Mouse (Mus musculus): ENCODE measurements at regions not wholly inside any gene's neighbourhood (a gene's known extent, or its start where the extent isn't known, plus 50 kb on each side); places are given as distances from the start of the nearest gene placed in this dataset.
"Not testable (repeated sequence)": the region's sequence is repeated elsewhere in the genome, so short reads cannot be mapped to it uniquely, and the experiment has no call there.

GRCm38 (mm10) chr4:79670203-79670891 is 1163.6 kb upstream of the Tyrp1 start:
- Histone ChIP-seq H3K36me3 (ENCODE audit: control insufficient read depth, insufficient read depth, low read length) (no peaks in the 10 kb centered on the region), H3K9me3 (ENCODE audit: control insufficient read depth, low read length) (no peaks in the 10 kb centered on the region), H3K27ac (ENCODE audit: low read depth, low read length) (no peak overlapping the region), H3K27me3 (ENCODE audit: control insufficient read depth, insufficient read depth, low read length) (no peaks in the 10 kb centered on the region), H3K9ac (replicated peaks; ENCODE audit: low read depth, low read length) (no peak overlapping the region), H3K4me3 (ENCODE audit: low read depth, low read length) (no peak overlapping the region), H3K4me2 (ENCODE audit: low read depth, low read length) (no peak overlapping the region), H3K4me1 (ENCODE audit: control insufficient read depth, insufficient read depth, low read length) (no peaks in the 10 kb centered on the region)
- WGBS: 84% methylated on average over 3 of the region's 3 CpGs
- no peak for ATAC-seq (ENCODE audit: low read depth)

GRCm38 (mm10) chr4:79694787-79695763 is 1138.8 kb upstream of the Tyrp1 start:
- Histone ChIP-seq H3K9ac (replicated peaks; ENCODE audit: low read depth, low read length) (no peak overlapping the region), H3K9me3 (ENCODE audit: control insufficient read depth, low read length) (no peaks in the 10 kb centered on the region), H3K27me3 (ENCODE audit: control insufficient read depth, insufficient read depth, low read length) (no peaks in the 10 kb centered on the region), H3K4me3 (ENCODE audit: low read depth, low read length) (no peak overlapping the region), H3K4me1 (ENCODE audit: control insufficient read depth, insufficient read depth, low read length) (no peaks in the 10 kb centered on the region), H3K36me3 (ENCODE audit: control insufficient read depth, insufficient read depth, low read length) (no peaks in the 10 kb centered on the region), H3K27ac (ENCODE audit: low read depth, low read length) (no peak overlapping the region), H3K4me2 (ENCODE audit: low read depth, low read length) (peak overlapping the region; percentile 17; the same call in 1 of the 2 replicates)
- 36% methylated on average over 11 of the region's 11 CpGs for WGBS
- ATAC-seq (ENCODE audit: low read depth): peak; percentile 82

- not testable (repeated sequence) for H3K36me3 ChIP-seq (ENCODE audit: control insufficient read depth, insufficient read depth, low read length); ATAC-seq (ENCODE audit: low read depth); H3K4me2 ChIP-seq (ENCODE audit: low read depth, low read length); H3K27me3 ChIP-seq (ENCODE audit: control insufficient read depth, insufficient read depth, low read length); H3K9ac ChIP-seq (replicated peaks; ENCODE audit: low read depth, low read length); H3K4me3 ChIP-seq (ENCODE audit: low read depth, low read length); H3K9me3 ChIP-seq (ENCODE audit: control insufficient read depth, low read length); H3K4me1 ChIP-seq (ENCODE audit: control insufficient read depth, insufficient read depth, low read length); H3K27ac ChIP-seq (ENCODE audit: low read depth, low read length)
- 95% methylated on average over 14 of the region's 14 CpGs for WGBS
Observed at GRCm38 (mm10) chr4:79720915-79721314, 1113.0 kb upstream of the Tyrp1 start.

GRCm38 (mm10) chr4:79724103-79724502 is 1109.8 kb upstream of the Tyrp1 start:
- Histone ChIP-seq H3K27ac (ENCODE audit: low read depth, low read length) (no peak overlapping the region), H3K4me1 (ENCODE audit: control insufficient read depth, insufficient read depth, low read length) (no peaks in the 10 kb centered on the region), H3K4me2 (ENCODE audit: low read depth, low read length) (no peak overlapping the region), H3K9me3 (ENCODE audit: control insufficient read depth, low read length) (no peaks in the 10 kb centered on the region), H3K36me3 (ENCODE audit: control insufficient read depth, insufficient read depth, low read length) (no peaks in the 10 kb centered on the region), H3K4me3 (ENCODE audit: low read depth, low read length) (no peak overlapping the region), H3K9ac (replicated peaks; ENCODE audit: low read depth, low read length) (no peak overlapping the region), H3K27me3 (ENCODE audit: control insufficient read depth, insufficient read depth, low read length) (no peaks in the 10 kb centered on the region)
- peak; percentile 89 for ATAC-seq (ENCODE audit: low read depth)
- 11% methylated on average over 1 of the region's 1 CpGs for WGBS

- no peak overlapping the region for H3K4me3 ChIP-seq (ENCODE audit: low read depth, low read length)
- ATAC-seq (ENCODE audit: low read depth): peak; percentile 89
- 0 out of 2 replicates have a peak, but pooled peaks cover 4% of the 10 kb centered on the region for H3K9me3 ChIP-seq (ENCODE audit: control insufficient read depth, low read length)
- no peak overlapping the region for H3K4me2 ChIP-seq (ENCODE audit: low read depth, low read length)
- H3K27ac ChIP-seq (ENCODE audit: low read depth, low read length): no peak overlapping the region
- H3K9ac ChIP-seq (replicated peaks; ENCODE audit: low read depth, low read length): no peak overlapping the region
- 50% methylated on average over 1 of the region's 1 CpGs for WGBS
- no peaks in the 10 kb centered on the region for H3K36me3 ChIP-seq (ENCODE audit: control insufficient read depth, insufficient read depth, low read length)
- no peaks in the 10 kb centered on the region for H3K27me3 ChIP-seq (ENCODE audit: control insufficient read depth, insufficient read depth, low read length)
- no peaks in the 10 kb centered on the region for H3K4me1 ChIP-seq (ENCODE audit: control insufficient read depth, insufficient read depth, low read length)
Observed at GRCm38 (mm10) chr4:79740925-79741560, 1092.9 kb upstream of the Tyrp1 start.
